Mouse (Mus musculus): ENCODE results near the gene Cdkn2b.

GRCm38 (mm10) chr4:89272101-89272718 is 38.6 kb downstream of the Cdkn2b start:
- TF ChIP-seq POLR2A (IDR thresholded peaks at IDR 0.05; ENCODE audit: low read depth, low read length) (no peak), CTCF (IDR thresholded peaks at IDR 0.05; ENCODE audit: extremely low read depth, insufficient read depth, insufficient read length, insufficient replicate concordance) (no peak)

Data from spleen, adult 2 months (tissue).